Mouse (Mus musculus) forebrain, embryonic 10.5 days (tissue): ENCODE measurements around the gene Rrp1. TPM values are rescaled to one million over a fixed set of nuclear protein-coding genes. Genes with fewer than 3 reads are reported as not detected.
A peak's percentile ranks its signal among the peaks of the same experiment; 100 is the strongest.

Experiments
- DNase-seq: peaks from one replicate; pipeline ENCODE4 v3.0.0-alpha.2; 2017; ENCODE audit warnings: low spot score; ENCODE audit errors: extremely low spot score
- H3K27ac ChIP-seq: fragments of 300-500 bp; sonication (generic); 2 replicates; pipeline ENCODE4 v1.5.1; 2016; ENCODE audit warnings: mild to moderate bottlenecking
- H3K27me3 ChIP-seq: fragments of 300-500 bp; sonication (generic); 2 replicates; pipeline ENCODE4 v1.6.1; 2016; ENCODE audit warnings: mild to moderate bottlenecking; ENCODE audit not compliant: poor library complexity, severe bottlenecking
- H3K36me3 ChIP-seq: fragments of 300-500 bp; sonication (generic); replicated peaks from 2 replicates; pipeline ENCODE4 v1.6.1; 2016; ENCODE audit warnings: mild to moderate bottlenecking, moderate library complexity
- H3K4me1 ChIP-seq: fragments of 300-500 bp; sonication (generic); 2 replicates; pipeline ENCODE4 v1.6.1; 2016
- H3K4me3 ChIP-seq: fragments of 300-500 bp; sonication (generic); 2 replicates; pipeline ENCODE4 v1.5.1; 2016; ENCODE audit warnings: mild to moderate bottlenecking, moderate library complexity
- H3K9me3 ChIP-seq: fragments of 300-500 bp; sonication (generic); 2 replicates; pipeline ENCODE4 v1.6.1; 2016; ENCODE audit warnings: mild to moderate bottlenecking, moderate library complexity
- WGBS: fragments of 180-500 bp; shearing (Covaris S2); methylation state at CpG from one replicate; pipeline ENCODE4 v1.1.7; 2016; 5-methylcytosine and 5-hydroxymethylcytosine counted together
- polyA plus RNA-seq: library from polyadenylated mRNA; unstranded; fragments of >200 nt; fragmentation: Nextera tagmentation; extraction: Ambion mirVana; gene quantifications from 2 replicates; pipeline ENCODE4 v1.2.1, GENCODE M21; 2016

Rrp1 gene
- polyA plus RNA-seq, result 338 and 366 TPM in 2 replicates

- H3K27ac ChIP-seq, result peak within 1 kb of the TSS; percentile 90
- peaks cover 36% of the 10 kb centered on the region for H3K36me3 ChIP-seq
- H3K27me3 ChIP-seq, result no peaks in the 10 kb centered on the region
- peaks cover 20% of the 10 kb centered on the region for H3K4me1 ChIP-seq
- H3K4me3 ChIP-seq, result peak within 1 kb of the TSS; percentile 93
- under 1% methylated on average over 70 of the region's 70 CpGs for WGBS
- peak; percentile 92 for DNase-seq
- no peaks in the 10 kb centered on the region for H3K9me3 ChIP-seq
Observed at GRCm38 (mm10) chr10:78412319-78413151, at the start of gene Rrp1. Rrp1 (minus strand) TSS chr10:78413043.

- no peaks in the 10 kb centered on the region for H3K9me3 ChIP-seq
- H3K27ac ChIP-seq, result no peak overlapping the region
- H3K36me3 ChIP-seq, result no peaks in the 10 kb centered on the region
- no peak for DNase-seq
- H3K4me1 ChIP-seq, result peaks cover 46% of the 10 kb centered on the region
- WGBS, result 81% methylated on average over 4 of the region's 4 CpGs
- peaks cover 16% of the 10 kb centered on the region for H3K27me3 ChIP-seq
- no peak overlapping the region for H3K4me3 ChIP-seq
Observed at GRCm38 (mm10) chr10:78461767-78462166, 48.9 kb upstream of the Rrp1 start.

- Histone ChIP-seq H3K27ac (no peak overlapping the region), H3K4me1 (peaks cover 47% of the 10 kb centered on the region), H3K9me3 (no peaks in the 10 kb centered on the region), H3K36me3 (no peaks in the 10 kb centered on the region), H3K4me3 (no peak overlapping the region), H3K27me3 (peaks cover 13% of the 10 kb centered on the region)
- DNase-seq, result no peak
- 74% methylated on average over 5 of the region's 5 CpGs for WGBS
Observed at GRCm38 (mm10) chr10:78460463-78460862, 47.6 kb upstream of the Rrp1 start.

DNA sequence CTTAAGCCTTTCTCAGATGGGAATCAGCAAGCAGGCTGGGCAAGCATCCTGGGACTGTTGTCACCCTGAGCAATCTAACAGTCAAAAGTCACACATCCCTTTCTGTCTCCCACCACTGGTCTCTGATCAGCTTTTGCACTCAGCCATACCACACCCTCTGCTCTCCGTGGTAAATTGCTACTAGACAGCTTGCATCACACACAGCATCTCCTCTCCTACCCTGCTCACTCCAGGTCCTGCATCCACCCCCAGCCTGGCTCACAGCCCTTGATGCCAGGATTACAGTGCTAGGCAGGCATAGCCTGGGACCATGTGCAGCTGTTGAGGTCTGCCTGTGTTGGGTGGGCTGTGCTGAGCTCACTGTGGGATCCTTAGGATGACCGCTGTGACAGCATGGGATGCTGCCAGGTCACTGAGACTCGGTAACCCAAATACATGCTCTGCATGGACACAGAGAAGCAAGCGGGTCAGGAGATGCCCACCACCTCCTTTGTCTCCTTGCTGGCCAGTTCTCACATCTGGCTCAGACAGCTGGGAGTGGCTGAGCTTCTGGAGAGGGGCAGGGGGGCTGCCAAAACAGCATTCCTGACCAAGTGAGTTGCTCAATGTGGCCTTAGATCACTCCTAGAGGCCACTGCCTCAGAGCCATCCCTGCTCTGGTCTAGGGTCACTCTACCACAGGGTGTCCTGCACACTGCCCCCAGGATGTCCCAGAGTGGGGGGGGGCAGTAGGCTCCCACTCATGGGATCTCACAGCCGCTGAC is 45.7 kb upstream of the Rrp1 start:
- DNase-seq, result no peak
- WGBS, result 70% methylated on average over 5 of the region's 5 CpGs
- Histone ChIP-seq H3K4me1 (peaks cover 36% of the 10 kb centered on the region), H3K36me3 (no peaks in the 10 kb centered on the region), H3K27me3 (peaks cover 7% of the 10 kb centered on the region), H3K4me3 (no peak overlapping the region), H3K27ac (peak overlapping the region; percentile 48; the same call in 1 of the 2 replicates), H3K9me3 (no peaks in the 10 kb centered on the region)

DNA sequence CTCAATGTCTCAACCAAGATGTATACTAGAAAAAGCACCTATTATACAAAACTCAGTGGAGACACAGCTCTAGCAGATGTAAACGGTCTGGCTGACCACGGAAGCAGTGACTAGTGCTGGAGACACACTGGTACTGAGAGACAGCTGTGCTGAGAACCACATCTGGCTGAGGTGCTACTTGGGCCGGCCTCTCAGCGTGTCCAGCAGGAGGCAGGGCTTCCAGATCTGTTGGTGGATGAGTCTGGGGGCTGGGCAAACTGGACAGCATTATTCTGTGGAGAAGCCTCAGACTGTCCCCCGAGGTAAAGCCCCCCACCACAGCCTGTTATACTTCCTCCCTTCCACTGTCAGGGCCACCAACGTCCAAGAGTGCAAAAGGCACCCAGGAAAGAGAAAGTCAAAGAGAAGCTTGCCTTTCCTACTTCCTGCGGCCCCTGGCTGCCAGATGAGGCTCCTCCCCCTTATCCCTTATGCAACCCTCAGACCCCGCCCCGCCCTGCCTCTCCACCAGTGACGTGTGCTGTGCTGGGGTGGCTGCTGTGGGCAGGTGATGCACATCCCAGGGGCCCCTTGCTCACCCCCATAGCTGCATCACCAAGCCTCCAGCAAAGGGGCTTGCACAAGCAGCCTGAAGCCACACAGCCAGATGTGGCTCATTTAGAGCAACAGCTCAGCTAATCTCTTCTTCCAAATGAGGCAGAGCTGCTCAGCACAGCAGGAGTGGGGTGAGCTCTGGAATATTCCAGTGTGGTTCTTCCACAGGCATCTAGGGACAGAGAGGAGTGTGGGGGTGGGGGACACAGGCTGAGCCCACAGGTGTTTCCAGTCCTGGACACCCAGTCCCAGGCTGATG is 44.9 kb upstream of the Rrp1 start:
- WGBS, result 29% methylated on average over 10 of the region's 10 CpGs
- no peak for DNase-seq
- peak overlapping the region; percentile 10 for H3K4me3 ChIP-seq
- no peaks in the 10 kb centered on the region for H3K36me3 ChIP-seq
- no peak overlapping the region for H3K27ac ChIP-seq
- no peaks in the 10 kb centered on the region for H3K9me3 ChIP-seq
- no peaks in the 10 kb centered on the region for H3K27me3 ChIP-seq
- H3K4me1 ChIP-seq, result peaks cover 37% of the 10 kb centered on the region

- H3K9me3 ChIP-seq, result no peaks in the 10 kb centered on the region
- 94% methylated on average over 13 of the region's 13 CpGs for WGBS
Observed at GRCm38 (mm10) chr10:78456696-78457095, 43.9 kb upstream of the Rrp1 start.

DNA sequence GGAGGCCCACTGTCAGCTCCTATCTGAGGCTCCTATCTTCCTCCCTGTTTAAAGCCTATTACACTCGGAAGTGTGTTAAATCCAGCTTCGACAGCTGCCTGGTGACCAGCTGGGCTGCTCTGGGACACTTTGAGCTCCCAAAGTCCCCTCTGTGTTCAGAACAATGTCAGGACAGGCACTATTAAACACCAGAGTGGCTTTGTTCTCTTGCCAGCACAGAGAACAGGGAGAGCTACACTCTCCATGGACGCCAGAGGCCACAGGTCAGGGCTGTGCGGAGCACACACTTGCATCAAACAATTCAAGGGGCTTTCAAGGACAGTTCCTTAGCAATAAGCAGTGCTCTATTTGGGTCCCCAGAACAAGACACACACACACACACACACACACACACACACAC is 39.8 kb upstream of the Rrp1 start:
- Histone ChIP-seq H3K4me1 (peaks cover 26% of the 10 kb centered on the region), H3K4me3 (no peak overlapping the region), H3K9me3 (no peaks in the 10 kb centered on the region), H3K36me3 (peaks cover 31% of the 10 kb centered on the region), H3K27me3 (no peaks in the 10 kb centered on the region), H3K27ac (peak overlapping the region; percentile 54; the same call in 1 of the 2 replicates)
- WGBS, result 68% methylated on average over 4 of the region's 4 CpGs
- no peak for DNase-seq

More at GRCm38 (mm10) chr10:78456696-78457095, 43.9 kb upstream of the Rrp1 start:
- Histone ChIP-seq H3K36me3 (no peaks in the 10 kb centered on the region), H3K4me3 (no peak overlapping the region), H3K27me3 (no peaks in the 10 kb centered on the region), H3K4me1 (peaks cover 44% of the 10 kb centered on the region), H3K27ac (no peak overlapping the region)
- no peak for DNase-seq

- WGBS, result 95% methylated on average over 5 of the region's 5 CpGs
- Histone ChIP-seq H3K4me3 (no peak overlapping the region), H3K9me3 (no peaks in the 10 kb centered on the region), H3K36me3 (peaks cover 47% of the 10 kb centered on the region), H3K27me3 (no peaks in the 10 kb centered on the region), H3K27ac (no peak overlapping the region), H3K4me1 (peaks cover 23% of the 10 kb centered on the region)
- DNase-seq, result no peak
Observed at GRCm38 (mm10) chr10:78450761-78451160, 37.9 kb upstream of the Rrp1 start.

DNA sequence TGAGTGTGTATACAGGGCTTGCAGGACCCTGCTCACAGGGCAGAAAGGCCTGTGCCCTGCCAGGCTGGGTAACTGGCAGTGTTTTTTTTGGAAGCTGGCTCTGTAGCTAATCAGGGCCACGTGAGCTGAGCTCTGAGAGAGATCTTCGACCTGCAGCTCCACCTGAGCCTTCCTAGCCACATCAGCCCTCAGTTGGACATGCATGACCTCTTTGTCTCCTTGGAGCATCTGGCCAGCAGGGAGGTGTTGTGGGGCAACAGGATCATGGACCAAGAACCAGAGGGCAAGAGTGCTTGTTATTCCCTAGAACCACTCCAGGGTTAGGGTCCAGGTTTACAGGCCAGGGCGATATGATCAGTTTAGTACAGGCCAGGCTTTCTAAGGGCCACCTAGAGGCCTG is 34.6 kb upstream of the Rrp1 start:
- H3K9me3 ChIP-seq, result no peaks in the 10 kb centered on the region
- H3K4me3 ChIP-seq, result no peak overlapping the region
- H3K36me3 ChIP-seq, result peaks cover 72% of the 10 kb centered on the region
- 76% methylated on average over 3 of the region's 3 CpGs for WGBS
- H3K27ac ChIP-seq, result no peak overlapping the region
- no peak for DNase-seq
- no peaks in the 10 kb centered on the region for H3K27me3 ChIP-seq
- peaks cover 4% of the 10 kb centered on the region for H3K4me1 ChIP-seq

GRCm38 (mm10) chr10:78446195-78446594 is 33.4 kb upstream of the Rrp1 start:
- no peak overlapping the region for H3K4me3 ChIP-seq
- no peak for DNase-seq
- peaks cover 77% of the 10 kb centered on the region for H3K36me3 ChIP-seq
- no peaks in the 10 kb centered on the region for H3K4me1 ChIP-seq
- no peaks in the 10 kb centered on the region for H3K9me3 ChIP-seq
- WGBS, result 93% methylated on average over 3 of the region's 3 CpGs
- no peak overlapping the region for H3K27ac ChIP-seq
- H3K27me3 ChIP-seq, result no peaks in the 10 kb centered on the region

GRCm38 (mm10) chr10:78442292-78442691 is 29.4 kb upstream of the Rrp1 start:
- Histone ChIP-seq H3K4me3 (no peak overlapping the region), H3K27me3 (no peaks in the 10 kb centered on the region), H3K4me1 (no peaks in the 10 kb centered on the region), H3K27ac (no peak overlapping the region), H3K9me3 (no peaks in the 10 kb centered on the region), H3K36me3 (peaks cover 50% of the 10 kb centered on the region)
- WGBS, result 96% methylated on average over 3 of the region's 3 CpGs
- DNase-seq, result no peak

GRCm38 (mm10) chr10:78441606-78442005 is 28.8 kb upstream of the Rrp1 start:
- Histone ChIP-seq H3K27me3 (no peaks in the 10 kb centered on the region), H3K27ac (no peak overlapping the region), H3K9me3 (no peaks in the 10 kb centered on the region), H3K36me3 (peaks cover 44% of the 10 kb centered on the region), H3K4me3 (no peak overlapping the region), H3K4me1 (no peaks in the 10 kb centered on the region)
- WGBS, result 84% methylated on average over 5 of the region's 5 CpGs
- DNase-seq, result no peak
